Mouse (Mus musculus) spleen, adult 2 months (tissue): ENCODE data around the gene Col6a4.

ENCODE experiments used
- CTCF ChIP-seq: fragments of 200-500 bp; IDR thresholded peaks from 2 replicates; pipeline ENCODE4 v1.5.1; 2011; ENCODE audit warnings: mild to moderate bottlenecking, inconsistent platforms; ENCODE audit not compliant: insufficient read depth, insufficient read length, insufficient replicate concordance; ENCODE audit errors: extremely low read depth
- POLR2A ChIP-seq: fragments of 200-500 bp; IDR thresholded peaks from 2 replicates; pipeline ENCODE4 v1.6.1; 2011; ENCODE audit warnings: low read depth, low read length, inconsistent platforms

DNA sequence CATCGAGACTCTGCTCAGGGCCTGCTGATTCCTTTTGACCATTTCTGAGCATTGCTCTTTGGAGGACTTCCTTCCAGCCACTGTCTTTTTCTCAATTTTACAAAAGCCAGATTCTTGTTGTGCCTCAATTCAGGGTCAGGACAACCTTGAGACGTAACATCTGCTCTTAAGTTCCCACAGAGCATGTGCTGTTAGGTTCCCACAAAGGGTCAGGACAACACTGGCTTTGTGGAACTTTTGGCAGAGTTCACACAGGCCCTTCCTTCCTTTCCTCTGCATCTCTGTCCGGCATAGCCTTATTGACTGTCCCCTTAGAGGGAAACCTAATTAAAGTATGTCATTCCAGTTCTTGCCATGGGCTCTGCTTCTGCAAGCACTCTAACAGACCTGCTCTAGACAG lies 18.6 kb downstream of the Col6a4 start:
- TF ChIP-seq CTCF: no peak
- TF ChIP-seq POLR2A: no peak
